Mouse (Mus musculus) kidney, postnatal 0 days (tissue): ENCODE data around the gene Chil1. TPM values are rescaled to one million over a fixed set of nuclear protein-coding genes. Genes with fewer than 3 reads are reported as not detected.

Experiments
- ATAC-seq: fragments of 200-750 bp; cut with Nextera tagmentation; replicated peaks from 2 replicates; pipeline ENCODE4 v1.8.0; 2017; ENCODE audit warnings: low read depth, moderate number of reproducible peaks, moderate TSS enrichment, moderate library complexity; ENCODE audit not compliant: low FRiP score
- DNase-seq: peaks from one replicate; pipeline ENCODE4 v3.0.0-alpha.2; 2016; ENCODE audit warnings: low spot score
- H3K27ac ChIP-seq: fragments of 300-500 bp; sonication (generic); 2 replicates; pipeline ENCODE4 v1.5.1; 2014; ENCODE audit warnings: mild to moderate bottlenecking
- H3K27me3 ChIP-seq: fragments of 300-500 bp; sonication (generic); 2 replicates; pipeline ENCODE4 v1.6.1; 2014; ENCODE audit warnings: low read length, mixed read lengths; ENCODE audit not compliant: insufficient read depth
- H3K36me3 ChIP-seq: fragments of 300-500 bp; sonication (generic); 2 replicates; pipeline ENCODE4 v1.6.1; 2014; ENCODE audit warnings: low read length, mixed read lengths; ENCODE audit not compliant: insufficient read depth
- H3K4me1 ChIP-seq: fragments of 300-500 bp; sonication (generic); replicated peaks from 2 replicates; pipeline ENCODE4 v1.6.1; 2014; ENCODE audit warnings: antibody characterized with exemption, low read length, mixed read lengths; ENCODE audit not compliant: insufficient read depth
- H3K4me2 ChIP-seq: fragments of 300-500 bp; sonication (generic); 2 replicates; pipeline ENCODE4 v1.6.1; 2014; ENCODE audit warnings: mild to moderate bottlenecking, low read length, moderate library complexity, mixed read lengths
- H3K4me3 ChIP-seq: fragments of 300-500 bp; sonication (generic); replicated peaks from 2 replicates; pipeline ENCODE4 v1.5.1; 2014; ENCODE audit warnings: low read depth, low read length
- H3K9ac ChIP-seq: fragments of 300-500 bp; sonication (generic); 2 replicates; pipeline ENCODE4 v1.6.1; 2014; ENCODE audit warnings: low read depth, low read length
- H3K9me3 ChIP-seq: fragments of 300-500 bp; sonication (generic); replicated peaks from 2 replicates; pipeline ENCODE4 v1.6.1; 2016; ENCODE audit warnings: low read length, inconsistent platforms, mixed read lengths
- CTCF ChIP-seq: IDR thresholded peaks from 2 replicates; pipeline ENCODE4 v1.5.1; 2016; ENCODE audit warnings: antibody characterized with exemption, low read depth, mild to moderate bottlenecking, moderate library complexity
- WGBS: fragments of 180-500 bp; shearing (Covaris S2); extraction: QIAGEN DNeasy Blood & Tissue Kit; methylation state at CpG from one replicate; pipeline ENCODE4 v1.1.7; 2014; 5-methylcytosine and 5-hydroxymethylcytosine counted together
- polyA plus RNA-seq: library from polyadenylated mRNA; unstranded; fragments of >200 nt; fragmentation: Nextera tagmentation; extraction: Ambion mirVana; gene quantifications from 2 replicates; pipeline ENCODE4 v1.2.1, GENCODE M21; 2015

Chil1 gene
- polyA plus RNA-seq, 1 experiment from 2014 or later, result 2.4 TPM

DNA sequence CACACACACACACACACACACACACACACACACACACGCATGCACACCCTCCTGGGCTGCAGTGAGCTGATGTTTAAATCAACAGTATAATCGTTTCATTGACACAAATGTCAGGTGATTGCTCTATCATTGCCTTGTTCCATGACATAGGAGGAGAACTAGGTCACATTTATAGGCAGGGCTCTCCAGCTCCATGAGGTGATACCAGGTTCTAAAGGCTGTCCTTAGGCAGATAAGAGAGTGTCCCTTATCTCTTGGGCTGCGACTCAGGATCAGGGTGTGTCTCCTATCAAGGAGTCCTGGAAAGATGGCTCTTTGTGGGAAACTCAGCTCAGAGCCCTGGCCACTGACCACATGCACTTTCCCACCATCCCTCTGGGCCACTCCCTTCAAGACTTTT lies 13.4 kb upstream of the Chil1 start:
- ATAC-seq, result no peak
- TF ChIP-seq CTCF, result no peak

DNA sequence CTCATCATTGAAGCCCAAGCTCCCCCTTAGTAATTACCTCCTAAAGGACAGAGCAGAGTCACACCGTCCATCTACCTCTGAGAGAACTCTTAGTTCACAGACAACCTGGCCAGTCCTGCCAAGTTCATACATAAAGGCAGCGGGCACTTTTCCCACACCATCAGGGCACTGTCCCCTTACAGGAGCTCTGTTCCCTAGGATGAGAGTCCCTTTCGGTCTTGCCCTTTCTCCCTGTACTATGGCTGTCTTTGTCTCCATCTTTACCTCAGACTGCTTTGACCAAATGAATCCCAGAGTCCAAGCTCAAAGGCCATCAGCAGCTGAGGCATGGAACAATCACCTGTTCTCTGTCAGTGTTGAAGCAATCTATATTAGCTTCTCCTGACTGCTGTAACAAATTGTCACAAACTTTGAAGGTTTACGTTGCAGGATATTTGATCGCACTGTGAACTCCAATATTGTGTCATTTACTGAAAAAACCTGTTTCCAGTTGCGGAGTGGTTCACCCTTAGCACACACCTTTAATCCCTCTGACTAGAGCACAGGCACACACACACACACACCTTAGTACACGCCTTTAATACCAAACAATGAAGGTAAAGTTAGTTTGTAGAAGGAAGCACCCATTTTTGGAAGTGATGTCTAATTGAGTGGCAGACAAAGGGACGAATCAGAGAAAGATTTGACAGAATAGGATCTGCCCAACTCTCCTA lies 12.8 kb upstream of the Chil1 start:
- no peak overlapping the region for H3K9ac ChIP-seq
- ATAC-seq, result no peak
- TF ChIP-seq CTCF, result no peak

More for the DNA sequence above, 13.4 kb upstream of the Chil1 start:
- H3K36me3 ChIP-seq, result no peaks in the 10 kb centered on the region
- H3K9me3 ChIP-seq, result no peaks in the 10 kb centered on the region
- DNase-seq, result no peak
- H3K4me3 ChIP-seq, result no peak overlapping the region
- H3K27ac ChIP-seq, result no peak overlapping the region
- H3K4me1 ChIP-seq, result no peaks in the 10 kb centered on the region
- H3K4me2 ChIP-seq, result no peak overlapping the region
- no peaks in the 10 kb centered on the region for H3K27me3 ChIP-seq
- WGBS, result 92% methylated on average over 3 of the region's 3 CpGs
- H3K9ac ChIP-seq, result no peak overlapping the region

DNA sequence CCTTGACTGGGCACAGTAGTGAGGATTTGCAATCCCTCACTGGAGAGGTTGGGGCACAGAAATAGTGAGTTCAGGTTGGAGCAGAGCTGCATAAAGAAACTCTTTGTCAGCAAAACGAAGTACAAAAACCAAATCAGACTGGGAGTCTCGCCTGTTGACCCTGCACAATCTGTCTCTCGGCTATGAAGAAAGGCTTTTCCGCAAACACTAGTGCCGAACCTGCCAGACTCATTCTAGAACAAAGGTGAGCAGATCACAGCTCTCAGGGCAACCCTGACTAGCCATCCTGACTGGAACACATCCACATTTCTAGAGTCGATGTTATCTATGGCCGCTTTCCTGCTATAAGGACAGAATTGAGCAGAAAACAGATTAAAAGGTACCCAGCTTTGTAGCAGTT lies 8.9 kb upstream of the Chil1 start:
- H3K9ac ChIP-seq, result no peak overlapping the region
- no peaks in the 10 kb centered on the region for H3K36me3 ChIP-seq
- 55% methylated on average over 7 of the region's 7 CpGs for WGBS
- no peaks in the 10 kb centered on the region for H3K9me3 ChIP-seq
- no peak overlapping the region for H3K27ac ChIP-seq
- TF ChIP-seq CTCF, result no peak
- H3K27me3 ChIP-seq, result no peaks in the 10 kb centered on the region
- no peaks in the 10 kb centered on the region for H3K4me1 ChIP-seq
- no peak for ATAC-seq
- no peak for DNase-seq
- H3K4me3 ChIP-seq, result no peak overlapping the region
- no peak overlapping the region for H3K4me2 ChIP-seq

More for the DNA sequence above, 12.8 kb upstream of the Chil1 start:
- DNase-seq, result no peak
- H3K36me3 ChIP-seq, result no peaks in the 10 kb centered on the region
- H3K4me2 ChIP-seq, result no peak overlapping the region
- no peaks in the 10 kb centered on the region for H3K27me3 ChIP-seq
- no peak overlapping the region for H3K27ac ChIP-seq
- no peaks in the 10 kb centered on the region for H3K9me3 ChIP-seq
- H3K4me3 ChIP-seq, result no peak overlapping the region
- H3K4me1 ChIP-seq, result no peaks in the 10 kb centered on the region
- WGBS, result 92% methylated on average over 8 of the region's 8 CpGs

DNA sequence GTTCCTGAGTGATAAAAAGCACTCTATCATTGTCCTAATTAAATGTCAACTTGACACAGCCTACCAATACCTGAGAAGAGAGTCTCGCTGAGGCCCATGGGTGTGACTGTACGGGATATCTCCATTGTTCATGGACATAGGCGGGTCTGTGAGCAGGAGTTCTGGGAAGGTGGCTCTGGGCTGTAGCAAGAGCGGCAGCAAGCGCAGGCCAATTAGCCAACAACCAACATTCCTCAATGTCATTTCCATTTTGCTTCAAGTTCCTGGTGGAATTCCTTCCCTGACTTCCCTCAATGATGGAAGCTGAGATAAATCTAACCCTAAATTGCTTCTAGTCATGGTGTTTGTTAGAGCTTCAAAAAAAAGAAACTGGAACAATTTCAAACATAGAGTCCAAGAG lies 4.0 kb upstream of the Chil1 start:
- H3K27me3 ChIP-seq, result no peaks in the 10 kb centered on the region
- no peak overlapping the region for H3K4me2 ChIP-seq
- no peak overlapping the region for H3K27ac ChIP-seq
- no peak overlapping the region for H3K4me3 ChIP-seq
- DNase-seq (no peak), ATAC-seq (no peak)
- no peak overlapping the region for H3K9ac ChIP-seq
- no peaks in the 10 kb centered on the region for H3K36me3 ChIP-seq
- no peaks in the 10 kb centered on the region for H3K9me3 ChIP-seq
- 85% methylated on average over 5 of the region's 5 CpGs for WGBS
- H3K4me1 ChIP-seq, result no peaks in the 10 kb centered on the region
- no peak for TF ChIP-seq CTCF

DNA sequence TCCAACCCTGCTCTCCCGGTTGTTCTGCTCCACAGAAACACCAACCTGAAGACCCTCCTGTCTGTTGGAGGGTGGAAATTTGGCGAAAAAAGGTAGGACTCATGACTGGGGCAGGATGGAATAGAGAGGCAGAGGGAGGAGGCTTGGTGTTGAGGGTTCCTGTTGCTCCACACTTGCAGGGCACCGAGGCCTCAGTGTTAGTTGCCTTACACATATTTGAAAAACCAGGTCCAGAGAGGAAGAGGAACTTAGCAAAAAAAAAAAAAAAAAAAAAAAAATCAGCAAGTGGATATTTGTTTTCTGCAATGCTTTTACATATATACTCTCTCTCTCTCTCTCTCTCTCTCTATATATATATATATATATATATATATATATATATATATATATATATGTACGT lies 2.1 kb downstream of the Chil1 start:
- Histone ChIP-seq H3K27ac (no peak overlapping the region), H3K9me3 (no peaks in the 10 kb centered on the region), H3K36me3 (no peaks in the 10 kb centered on the region), H3K9ac (no peak overlapping the region), H3K4me2 (no peak overlapping the region), H3K4me1 (no peaks in the 10 kb centered on the region), H3K4me3 (no peak overlapping the region), H3K27me3 (no peaks in the 10 kb centered on the region)
- WGBS, result 92% methylated on average over 4 of the region's 4 CpGs
- TF ChIP-seq CTCF, result no peak
- ATAC-seq (no peak), DNase-seq (no peak)

DNA sequence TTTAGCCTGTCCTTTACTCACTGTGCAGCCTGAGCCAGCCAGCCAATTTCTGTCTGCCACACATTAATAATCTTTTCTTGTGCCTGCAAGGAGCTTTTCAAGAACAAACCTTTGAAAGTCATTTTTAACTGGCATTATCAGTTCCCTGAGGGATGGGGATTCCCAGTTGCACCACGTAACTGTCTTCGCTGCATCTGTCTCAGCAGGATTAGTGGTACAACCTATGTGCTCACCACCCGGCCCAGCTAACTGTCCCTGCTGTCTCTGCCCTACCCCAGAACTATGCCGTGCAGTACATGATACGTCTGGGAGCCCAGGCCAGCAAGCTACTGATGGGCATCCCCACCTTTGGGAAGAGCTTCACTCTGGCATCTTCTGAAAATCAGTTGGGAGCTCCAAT lies 6.2 kb downstream of the Chil1 start:
- no peaks in the 10 kb centered on the region for H3K36me3 ChIP-seq
- no peak overlapping the region for H3K4me2 ChIP-seq
- ATAC-seq (no peak), DNase-seq (no peak)
- no peak overlapping the region for H3K9ac ChIP-seq
- no peaks in the 10 kb centered on the region for H3K27me3 ChIP-seq
- no peaks in the 10 kb centered on the region for H3K9me3 ChIP-seq
- H3K4me1 ChIP-seq, result no peaks in the 10 kb centered on the region
- H3K27ac ChIP-seq, result no peak overlapping the region
- WGBS, result 96% methylated on average over 5 of the region's 5 CpGs
- no peak overlapping the region for H3K4me3 ChIP-seq
- TF ChIP-seq CTCF, result no peak
